Mouse (Mus musculus) liver, postnatal 0 days (tissue): ENCODE data around the gene Iqcg.

Source experiments
- CTCF ChIP-seq: sonication (generic); IDR thresholded peaks from 2 replicates; pipeline ENCODE4 v1.5.1; 2016; ENCODE audit warnings: antibody characterized with exemption, low read depth
- EP300 ChIP-seq: IDR thresholded peaks from 2 replicates; pipeline ENCODE4 v1.6.1; 2016; ENCODE audit warnings: antibody characterized with exemption, low read depth, mild to moderate bottlenecking

DNA sequence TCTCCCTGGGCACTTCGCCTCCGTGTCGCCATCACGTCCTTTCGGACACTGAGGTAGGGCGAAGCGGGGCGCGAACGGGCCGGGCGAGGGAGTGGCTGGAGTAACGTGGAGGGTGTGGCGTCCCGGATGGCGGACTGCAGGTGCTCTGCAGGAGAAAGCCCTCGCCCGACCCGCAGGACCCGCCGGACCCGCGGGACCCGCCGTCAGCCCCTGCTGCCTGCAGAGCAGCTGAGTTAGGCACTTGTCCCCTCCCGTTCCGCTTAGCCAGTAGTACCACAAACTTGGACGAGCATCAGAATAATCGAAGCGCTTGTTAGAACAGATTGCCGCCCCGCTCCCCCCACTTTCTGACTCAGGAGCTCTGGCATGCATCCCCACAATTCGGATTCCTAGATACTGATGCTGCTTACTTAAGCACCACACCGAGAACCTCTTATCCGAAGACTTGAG is 6.7 kb upstream of the Iqcg start:
- no peak for TF ChIP-seq CTCF
- TF ChIP-seq EP300 = no peak
